Mouse (Mus musculus): ENCODE results near the gene Crybg2. TPM values are rescaled to one million over a fixed set of nuclear protein-coding genes. Genes with fewer than 3 reads are reported as not detected.
A peak's percentile ranks its signal among the peaks of the same experiment; 100 is the strongest.

Crybg2 gene
- polyA plus RNA-seq, 1 experiment = 5.7 TPM

DNA sequence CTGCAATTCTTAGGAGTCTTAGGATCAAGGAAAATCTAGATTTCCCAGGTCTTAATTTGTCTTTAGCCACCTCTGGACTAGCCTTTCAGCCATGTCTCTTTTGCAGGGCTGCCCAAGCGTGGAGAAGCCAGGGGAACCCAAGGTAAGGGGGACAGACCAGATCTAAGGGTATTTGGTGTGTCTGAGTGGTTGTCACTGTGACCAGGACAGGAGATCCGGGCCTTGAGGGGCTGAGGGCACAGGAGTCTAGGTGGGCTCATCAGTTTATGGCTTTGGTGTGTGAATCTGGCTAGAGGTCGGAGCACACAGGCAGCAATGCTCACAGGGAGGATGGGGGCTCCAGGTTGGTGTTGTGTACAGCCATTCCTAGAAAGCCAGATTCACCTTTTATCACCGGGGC, 20.1 kb downstream of the Crybg2 start:
- TF ChIP-seq POLR2A (IDR thresholded peaks at IDR 0.05; ENCODE audit: control insufficient read depth, extremely low read depth, insufficient read depth, low read length, poor library complexity) (no peak), CTCF (IDR thresholded peaks at IDR 0.05; ENCODE audit: borderline replicate concordance, control insufficient read depth, extremely low read depth, insufficient read depth, low read length, poor library complexity) (no peak)
- WGBS = 91% methylated on average over 4 of the region's 4 CpGs
- no peaks in the 10 kb centered on the region for H3K36me3 ChIP-seq (ENCODE audit: control insufficient read depth, insufficient read depth, low read length)
- DNase-seq = no peak
- peaks cover 16% of the 10 kb centered on the region for H3K4me1 ChIP-seq (replicated peaks; ENCODE audit: control insufficient read depth, insufficient read depth, low read length)
- H3K4me3 ChIP-seq (ENCODE audit: control insufficient read depth, insufficient read depth, low read length) = no peak overlapping the region
- H3K27ac ChIP-seq (ENCODE audit: control insufficient read depth, insufficient read depth, low read length) = no peak overlapping the region
- H3K27me3 ChIP-seq (ENCODE audit: control insufficient read depth, insufficient read depth, low read length) = no peaks in the 10 kb centered on the region

DNA sequence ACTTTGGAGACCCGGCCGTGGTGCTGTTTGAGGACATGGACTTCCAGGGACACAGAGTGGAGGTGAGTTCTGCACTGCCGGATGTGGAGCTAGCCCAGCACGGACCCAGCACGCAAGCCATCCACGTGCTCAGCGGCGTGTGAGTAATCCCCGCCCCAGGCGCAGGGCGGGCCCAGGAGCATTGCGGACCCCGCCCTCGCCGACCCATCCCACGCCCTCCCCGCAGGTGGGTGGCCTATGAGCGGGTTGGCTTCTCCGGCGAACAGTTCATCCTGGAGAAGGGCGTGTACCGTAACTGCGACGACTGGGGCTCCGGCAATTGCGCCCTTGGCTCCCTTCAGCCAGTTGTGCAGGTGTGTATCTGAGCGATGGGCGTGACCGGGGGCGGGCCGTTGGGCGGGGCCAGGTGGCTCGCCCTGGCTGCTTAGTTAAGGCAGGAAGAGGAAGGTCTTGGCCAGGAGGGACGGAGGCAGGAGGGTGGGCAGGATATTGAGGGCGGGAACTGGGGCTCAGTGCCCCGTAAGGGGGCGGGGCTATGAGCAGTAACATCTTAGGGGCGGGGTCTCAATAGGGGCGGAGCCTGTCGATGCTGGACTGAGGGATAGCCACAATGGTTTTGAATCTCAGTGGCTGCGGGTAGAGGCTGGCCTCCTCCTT, 21.2 kb downstream of the Crybg2 start:
- DNase-seq = peak; percentile 82
- no peak for TF ChIP-seq POLR2A (IDR thresholded peaks at IDR 0.05; ENCODE audit: control insufficient read depth, extremely low read depth, insufficient read depth, low read length, poor library complexity)
- 0 out of 2 replicates have a peak, but pooled peaks have one; percentile 12 for TF ChIP-seq CTCF (IDR thresholded peaks at IDR 0.05; ENCODE audit: borderline replicate concordance, control insufficient read depth, extremely low read depth, insufficient read depth, low read length, poor library complexity)
- WGBS = under 1% methylated on average over 41 of the region's 41 CpGs

DNA sequence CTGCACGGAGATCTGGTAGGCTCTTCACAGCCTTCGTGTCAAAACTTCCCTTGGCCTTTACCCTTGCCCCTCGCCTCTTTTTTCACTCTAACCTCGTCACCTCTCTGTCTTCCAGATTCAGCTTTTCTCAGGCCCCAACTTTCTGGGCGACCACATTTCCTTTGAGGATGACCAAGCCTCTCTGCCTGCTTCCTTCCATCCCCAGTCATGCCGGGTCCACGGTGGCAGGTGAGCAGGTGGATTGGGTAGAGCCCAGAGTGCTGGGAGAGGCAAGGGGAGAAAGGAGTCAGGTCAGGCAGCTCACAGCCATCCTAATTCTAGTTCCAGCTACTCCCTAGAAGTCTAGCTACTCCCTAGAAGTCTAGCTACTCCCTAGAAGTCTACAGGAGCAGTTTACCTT, 21.8 kb downstream of the Crybg2 start:
- TF ChIP-seq POLR2A (IDR thresholded peaks at IDR 0.05; ENCODE audit: control insufficient read depth, extremely low read depth, insufficient read depth, low read length, poor library complexity) (no peak), CTCF (IDR thresholded peaks at IDR 0.05; ENCODE audit: borderline replicate concordance, control insufficient read depth, extremely low read depth, insufficient read depth, low read length, poor library complexity) (no peak)
- Histone ChIP-seq H3K27me3 (ENCODE audit: control insufficient read depth, insufficient read depth, low read length) (no peaks in the 10 kb centered on the region), H3K4me3 (ENCODE audit: control insufficient read depth, insufficient read depth, low read length) (peak overlapping the region; percentile 23), H3K27ac (ENCODE audit: control insufficient read depth, insufficient read depth, low read length) (no peak overlapping the region), H3K4me1 (replicated peaks; ENCODE audit: control insufficient read depth, insufficient read depth, low read length) (peaks cover 19% of the 10 kb centered on the region), H3K36me3 (ENCODE audit: control insufficient read depth, insufficient read depth, low read length) (no peaks in the 10 kb centered on the region)
- WGBS = 7% methylated on average over 7 of the region's 7 CpGs
- DNase-seq = no peak

More for the DNA sequence above, 21.2 kb downstream of the Crybg2 start:
- Histone ChIP-seq H3K27ac (ENCODE audit: control insufficient read depth, insufficient read depth, low read length) (no peak overlapping the region), H3K27me3 (ENCODE audit: control insufficient read depth, insufficient read depth, low read length) (no peaks in the 10 kb centered on the region), H3K36me3 (ENCODE audit: control insufficient read depth, insufficient read depth, low read length) (no peaks in the 10 kb centered on the region), H3K4me1 (replicated peaks; ENCODE audit: control insufficient read depth, insufficient read depth, low read length) (peaks cover 16% of the 10 kb centered on the region), H3K4me3 (ENCODE audit: control insufficient read depth, insufficient read depth, low read length) (peak overlapping the region; percentile 23)

DNA sequence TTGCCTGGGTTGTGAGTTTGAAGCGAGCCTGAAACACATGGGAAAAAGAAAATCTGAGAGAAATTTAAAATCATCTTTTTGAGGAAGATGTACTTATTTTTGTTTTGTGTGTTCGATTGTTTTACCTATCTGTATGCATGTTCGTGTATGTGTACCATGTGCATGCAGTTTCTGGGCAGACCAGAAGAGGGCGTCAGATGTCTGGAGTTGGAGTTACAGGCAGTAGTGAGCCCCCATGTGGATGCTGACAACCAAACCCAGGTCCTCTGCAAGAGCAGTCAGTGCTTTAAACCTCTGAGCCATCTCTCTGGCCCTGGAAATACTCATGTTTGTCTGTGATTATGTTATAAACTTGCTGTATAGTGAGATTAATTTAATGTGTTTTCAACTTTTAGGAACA, 24.4 kb downstream of the Crybg2 start:
- H3K4me1 ChIP-seq (replicated peaks; ENCODE audit: control insufficient read depth, insufficient read depth, low read length) = peaks cover 19% of the 10 kb centered on the region
- no peak overlapping the region for H3K4me3 ChIP-seq (ENCODE audit: control insufficient read depth, insufficient read depth, low read length)
- H3K27ac ChIP-seq (ENCODE audit: control insufficient read depth, insufficient read depth, low read length) = no peak overlapping the region
- 98% methylated on average over 4 of the region's 4 CpGs for WGBS
- H3K27me3 ChIP-seq (ENCODE audit: control insufficient read depth, insufficient read depth, low read length) = no peaks in the 10 kb centered on the region
- no peaks in the 10 kb centered on the region for H3K36me3 ChIP-seq (ENCODE audit: control insufficient read depth, insufficient read depth, low read length)
- TF ChIP-seq POLR2A (IDR thresholded peaks at IDR 0.05; ENCODE audit: control insufficient read depth, extremely low read depth, insufficient read depth, low read length, poor library complexity) = no peak
- TF ChIP-seq CTCF (IDR thresholded peaks at IDR 0.05; ENCODE audit: borderline replicate concordance, control insufficient read depth, extremely low read depth, insufficient read depth, low read length, poor library complexity) = no peak
- DNase-seq = no peak

DNA sequence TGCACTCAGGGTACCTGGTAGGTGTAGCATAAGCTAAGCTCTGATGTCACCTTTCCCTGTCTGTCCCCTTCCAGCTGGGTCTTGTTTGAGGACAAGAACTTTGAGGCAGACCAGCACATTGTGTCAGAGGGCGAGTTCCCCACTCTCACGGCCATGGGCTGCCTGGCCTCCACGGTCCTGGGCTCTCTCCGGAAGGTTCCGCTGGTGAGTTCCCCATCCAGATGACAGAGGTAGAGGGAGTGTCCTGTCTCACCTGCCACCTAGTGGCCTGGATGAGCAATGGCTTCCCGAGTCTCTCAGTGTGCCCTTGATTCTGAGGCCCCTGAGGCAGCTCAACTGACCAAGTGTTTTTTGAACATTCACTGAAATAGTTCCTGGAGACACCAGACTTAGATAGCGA, 26.8 kb downstream of the Crybg2 start:
- TF ChIP-seq POLR2A (IDR thresholded peaks at IDR 0.05; ENCODE audit: control insufficient read depth, extremely low read depth, insufficient read depth, low read length, poor library complexity) = 0 out of 2 replicates have a peak, but pooled peaks have one; percentile 32
- TF ChIP-seq CTCF (IDR thresholded peaks at IDR 0.05; ENCODE audit: borderline replicate concordance, control insufficient read depth, extremely low read depth, insufficient read depth, low read length, poor library complexity) = peak; percentile 91; the same call in 1 of the 2 replicates
- no peaks in the 10 kb centered on the region for H3K36me3 ChIP-seq (ENCODE audit: control insufficient read depth, insufficient read depth, low read length)
- H3K4me1 ChIP-seq (replicated peaks; ENCODE audit: control insufficient read depth, insufficient read depth, low read length) = peaks cover 17% of the 10 kb centered on the region
- 18% methylated on average over 7 of the region's 7 CpGs for WGBS
- no peak overlapping the region for H3K27ac ChIP-seq (ENCODE audit: control insufficient read depth, insufficient read depth, low read length)
- H3K27me3 ChIP-seq (ENCODE audit: control insufficient read depth, insufficient read depth, low read length) = no peaks in the 10 kb centered on the region
- no peak overlapping the region for H3K4me3 ChIP-seq (ENCODE audit: control insufficient read depth, insufficient read depth, low read length)
- peak; percentile 63 for DNase-seq

DNA sequence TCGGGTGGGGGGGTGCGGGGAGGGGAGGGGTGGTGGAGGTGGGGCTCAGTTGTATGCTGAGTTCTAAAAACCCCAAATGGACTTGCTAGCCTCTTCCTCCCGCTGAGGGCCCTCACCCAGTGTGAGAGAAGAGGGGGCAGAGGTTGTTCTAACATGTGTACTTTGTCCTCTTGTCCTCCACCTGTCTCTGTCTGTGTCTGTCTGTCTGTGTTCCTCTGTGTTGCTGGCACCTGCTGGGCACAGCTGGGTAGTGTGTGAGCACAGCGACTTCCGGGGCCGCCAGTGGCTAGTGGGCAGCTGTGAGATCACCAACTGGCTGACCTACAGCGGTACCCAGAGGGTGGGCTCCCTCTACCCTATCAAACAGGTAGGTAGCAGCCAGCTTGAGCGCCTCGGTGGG, 28.4 kb downstream of the Crybg2 start:
- no peak for TF ChIP-seq POLR2A (IDR thresholded peaks at IDR 0.05; ENCODE audit: control insufficient read depth, extremely low read depth, insufficient read depth, low read length, poor library complexity)
- TF ChIP-seq CTCF (IDR thresholded peaks at IDR 0.05; ENCODE audit: borderline replicate concordance, control insufficient read depth, extremely low read depth, insufficient read depth, low read length, poor library complexity) = no peak
- 86% methylated on average over 9 of the region's 9 CpGs for WGBS
- no peaks in the 10 kb centered on the region for H3K27me3 ChIP-seq (ENCODE audit: control insufficient read depth, insufficient read depth, low read length)
- no peak for DNase-seq
- H3K27ac ChIP-seq (ENCODE audit: control insufficient read depth, insufficient read depth, low read length) = no peak overlapping the region
- H3K4me3 ChIP-seq (ENCODE audit: control insufficient read depth, insufficient read depth, low read length) = no peak overlapping the region
- H3K4me1 ChIP-seq (replicated peaks; ENCODE audit: control insufficient read depth, insufficient read depth, low read length) = peaks cover 31% of the 10 kb centered on the region
- H3K36me3 ChIP-seq (ENCODE audit: control insufficient read depth, insufficient read depth, low read length) = no peaks in the 10 kb centered on the region
